Comparison of ENCODE assay signal across 22 mouse cellular contexts in the genomic region with DNA sequence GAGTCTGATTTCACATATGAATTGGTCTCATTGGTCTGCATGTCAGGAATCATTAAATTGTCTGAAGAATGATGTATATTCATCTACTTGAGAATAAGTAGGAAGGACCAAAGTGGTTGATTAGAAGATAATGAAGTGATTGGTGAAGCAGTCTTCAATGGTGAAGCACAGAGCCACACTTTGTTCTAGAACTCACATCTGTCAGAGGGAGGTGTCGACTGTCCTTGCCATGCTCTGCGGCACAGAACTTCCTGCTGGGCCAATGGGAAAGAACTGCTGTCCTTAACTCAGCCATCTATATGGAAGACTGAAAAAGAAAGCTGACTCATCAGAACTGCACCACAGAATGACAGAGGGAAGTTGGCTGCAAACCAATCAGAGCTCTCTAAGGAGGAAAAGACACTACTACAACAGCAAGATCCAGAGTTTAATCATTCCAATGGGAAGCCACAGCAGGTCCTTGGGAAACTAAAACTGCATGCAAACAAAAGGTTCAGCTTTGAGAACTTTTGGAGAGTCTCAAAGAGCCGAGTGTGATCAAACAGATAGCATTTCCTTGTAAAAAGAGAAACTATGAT.
DNase-seq lines count a peak whose midpoint lies in the region; ATAC-seq and TF ChIP-seq lines count a peak whose summit lies in the region.
"Had no signal": no experiment of that assay in that cellular context is flagged by ENCODE, and none has a peak within 500 bp of the region (broad histone marks: within the 10 kb centered on the region; RNA-seq: fewer than 3 reads in every experiment).

No protein-coding gene starts in this region.

- no peak for TF ChIP-seq CTCF in midbrain, postnatal 0 days (IDR thresholded peaks at IDR 0.05)

- no peak for ATAC-seq in forebrain, embryonic 14.5 days
- ATAC-seq in forebrain, embryonic 13.5 days, result no peak
- no peak for ATAC-seq in midbrain, embryonic 11.5 days (ENCODE audit: low FRiP score)
- ATAC-seq in midbrain, postnatal 0 days (ENCODE audit: low FRiP score), result no peak
- ATAC-seq: forebrain, postnatal 0 days; hindbrain, embryonic 16.5 days; inflammation-experienced regulatory T-cells, adult 6 months; intestine, postnatal 0 days had no signal

- no peaks in the 10 kb centered on the region for H3K27me3 ChIP-seq in forebrain, embryonic 14.5 days (replicated peaks; ENCODE audit: control insufficient read depth, insufficient read depth, low read length)
- no peaks in the 10 kb centered on the region for H3K27me3 ChIP-seq in forebrain, embryonic 13.5 days
- H3K27me3 ChIP-seq in midbrain, embryonic 11.5 days (ENCODE audit: control insufficient read depth, insufficient read depth, low read length), result peaks cover 20% of the 10 kb centered on the region
- H3K27me3 ChIP-seq in midbrain, postnatal 0 days (ENCODE audit: insufficient read depth, low read length), result no peaks in the 10 kb centered on the region
- H3K27me3 ChIP-seq: heart, embryonic 13.5 days; hindbrain, embryonic 12.5 days had no signal

- H3K4me3 ChIP-seq in forebrain, embryonic 14.5 days (ENCODE audit: low read depth, low read length), result no peak overlapping the region
- no peak overlapping the region for H3K4me3 ChIP-seq in forebrain, embryonic 13.5 days
- H3K4me3 ChIP-seq in midbrain, embryonic 11.5 days (ENCODE audit: low read depth, low read length), result no peak overlapping the region
- no peak overlapping the region for H3K4me3 ChIP-seq in midbrain, postnatal 0 days (ENCODE audit: low read depth, low read length)
- H3K4me3 ChIP-seq in ES-E14 (ENCODE audit: insufficient read depth in 1 of 2, low read depth in 1 of 2, low read length in 2 of 2, poor library complexity in 1 of 2, severe bottlenecking in 1 of 2), result no peak overlapping the region
- H3K4me3 ChIP-seq: heart, embryonic 13.5 days; hindbrain, embryonic 12.5 days had no signal

- intact Hi-C loops in heart, postnatal 25 days (cut with DNase I), result no loop called here

- H3K4me2 ChIP-seq in forebrain, embryonic 14.5 days (ENCODE audit: low read length), result no peak overlapping the region
- H3K4me2 ChIP-seq in forebrain, embryonic 13.5 days, result no peak overlapping the region
- H3K4me2 ChIP-seq in midbrain, embryonic 11.5 days, result no peak overlapping the region
- H3K4me2 ChIP-seq in midbrain, postnatal 0 days (ENCODE audit: low read depth, low read length, poor library complexity, severe bottlenecking), result no peak overlapping the region
- H3K4me2 ChIP-seq: heart, embryonic 13.5 days; hindbrain, embryonic 12.5 days had no signal

- H3K4me1 ChIP-seq in forebrain, embryonic 14.5 days (ENCODE audit: control insufficient read depth, insufficient read depth, low read length), result peaks cover 18% of the 10 kb centered on the region
- peaks cover 25% of the 10 kb centered on the region for H3K4me1 ChIP-seq in forebrain, embryonic 13.5 days
- H3K4me1 ChIP-seq in midbrain, embryonic 11.5 days (ENCODE audit: control insufficient read depth, insufficient read depth, low read length), result peaks cover 29% of the 10 kb centered on the region
- no peaks in the 10 kb centered on the region for H3K4me1 ChIP-seq in midbrain, postnatal 0 days (ENCODE audit: insufficient read depth, low read length)
- H3K4me1 ChIP-seq in ES-E14 (ENCODE audit: control insufficient read depth in 2 of 2, insufficient read depth in 2 of 2, low read length in 2 of 2, poor library complexity in 1 of 2), result no peaks in the 10 kb centered on the region
- H3K4me1 ChIP-seq: heart, embryonic 13.5 days had no signal

- H3K27ac ChIP-seq in forebrain, embryonic 14.5 days (ENCODE audit: low read depth, low read length), result no peak overlapping the region
- H3K27ac ChIP-seq in forebrain, embryonic 13.5 days, result no peak overlapping the region
- H3K27ac ChIP-seq in midbrain, embryonic 11.5 days (ENCODE audit: low read depth, low read length), result no peak overlapping the region
- no peak overlapping the region for H3K27ac ChIP-seq in midbrain, postnatal 0 days (ENCODE audit: low read depth, low read length)
- no peak overlapping the region for H3K27ac ChIP-seq in ES-E14 (ENCODE audit: insufficient read depth, low read depth, low read length, poor library complexity, severe bottlenecking)
- H3K27ac ChIP-seq: heart, embryonic 13.5 days had no signal

- peak; percentile 28 for DNase-seq in forebrain, embryonic 14.5 days (ENCODE audit: low spot score)
- peak; percentile 84 for DNase-seq in midbrain, embryonic 11.5 days (ENCODE audit: low spot score, missing footprints)
- no peak for DNase-seq in midbrain, postnatal 0 days (ENCODE audit: low spot score)
- DNase-seq in ES-E14 (ENCODE audit: low read depth, low spot score), result no peak
- peak; percentile 67 for DNase-seq in retina, embryonic 14.5 days (ENCODE audit: low spot score)
- DNase-seq in heart, postnatal 25 days (ENCODE audit: low spot score), result no peak
- no peak for DNase-seq in left cerebral cortex, adult 9 months (ENCODE audit: low spot score in 2 of 2)
- DNase-seq: adrenal gland, adult 2 months; adrenal gland, postnatal 36 days; cerebellum, adult 11-12 months; cerebellum, adult 9-10 months; cerebellum, postnatal 25 days; forebrain, postnatal 0 days; gastrocnemius, postnatal 36 days; heart, adult 11 months; heart, postnatal 4 days had no signal

- in situ Hi-C loops in ES-E14 (cut with MboI; ENCODE audit: low sequenced_read_pairs in 2 of 2, unreplicated experiment in 2 of 2), result no loop called here

- 76% methylated on average over 3 of the region's 3 CpGs for WGBS in forebrain, embryonic 14.5 days
- WGBS in forebrain, embryonic 13.5 days, result 82% methylated on average over 3 of the region's 3 CpGs
- WGBS in midbrain, embryonic 11.5 days, result 58% methylated on average over 3 of the region's 3 CpGs
- WGBS in midbrain, postnatal 0 days, result 42% methylated on average over 3 of the region's 3 CpGs

- H3K9me3 ChIP-seq in forebrain, embryonic 14.5 days (replicated peaks; ENCODE audit: control insufficient read depth, low read length), result no peaks in the 10 kb centered on the region
- no peaks in the 10 kb centered on the region for H3K9me3 ChIP-seq in forebrain, embryonic 13.5 days (replicated peaks)
- no peaks in the 10 kb centered on the region for H3K9me3 ChIP-seq in midbrain, embryonic 11.5 days (ENCODE audit: control insufficient read depth, low read length)
- no peaks in the 10 kb centered on the region for H3K9me3 ChIP-seq in midbrain, postnatal 0 days (ENCODE audit: low read length)
- H3K9me3 ChIP-seq in ES-E14 (ENCODE audit: control insufficient read depth, insufficient read depth, low read depth, low read length), result no peaks in the 10 kb centered on the region
- H3K9me3 ChIP-seq: heart, embryonic 13.5 days; hindbrain, embryonic 12.5 days had no signal

- H3K9ac ChIP-seq in forebrain, embryonic 14.5 days (ENCODE audit: low read length), result no peak overlapping the region
- H3K9ac ChIP-seq in forebrain, embryonic 13.5 days, result no peak overlapping the region
- no peak overlapping the region for H3K9ac ChIP-seq in midbrain, embryonic 11.5 days (ENCODE audit: low read length)
- H3K9ac ChIP-seq in midbrain, postnatal 0 days (replicated peaks; ENCODE audit: low read length, poor library complexity, severe bottlenecking), result no peak overlapping the region
- no peak overlapping the region for H3K9ac ChIP-seq in ES-E14 (ENCODE audit: insufficient read depth, low read depth, low read length, poor library complexity, severe bottlenecking)
- H3K9ac ChIP-seq: forebrain, postnatal 0 days; heart, embryonic 13.5 days; hindbrain, embryonic 12.5 days had no signal

- no peaks in the 10 kb centered on the region for H3K36me3 ChIP-seq in forebrain, embryonic 14.5 days (ENCODE audit: control insufficient read depth, insufficient read depth, low read length)
- no peaks in the 10 kb centered on the region for H3K36me3 ChIP-seq in forebrain, embryonic 13.5 days (ENCODE audit: poor library complexity, severe bottlenecking)
- H3K36me3 ChIP-seq in midbrain, embryonic 11.5 days (ENCODE audit: control insufficient read depth, insufficient read depth, low read length), result no peaks in the 10 kb centered on the region
- H3K36me3 ChIP-seq in midbrain, postnatal 0 days (ENCODE audit: insufficient read depth, low read length), result no peaks in the 10 kb centered on the region
- H3K36me3 ChIP-seq in ES-E14 (ENCODE audit: control insufficient read depth, insufficient read depth, low read length, poor library complexity, severe bottlenecking), result no peaks in the 10 kb centered on the region
- H3K36me3 ChIP-seq: heart, embryonic 13.5 days; hindbrain, embryonic 12.5 days had no signal

TF ChIP-seq in ES-E14, 5 proteins besides CTCF, POLR2A, EP300 and RAD21:
- TF ChIP-seq MAFK (IDR thresholded peaks at IDR 0.05; ENCODE audit: insufficient read depth, low read depth, low read length) (peak; percentile 71), ZNF384 (IDR thresholded peaks at IDR 0.05; ENCODE audit: low read depth, low read length) (no peak)
TF ChIP-seq in ES-E14: peak in this region for 1.

Comparison
In these comparisons a context has a peak if more than half of its experiments do, and no peak if none do; other contexts are left out.
1. DNase-seq: peak in forebrain, embryonic 14.5 days (single experiment), midbrain, embryonic 11.5 days (single experiment) and retina, embryonic 14.5 days (single experiment); none in midbrain, postnatal 0 days (single experiment), ES-E14 (single experiment), heart, postnatal 25 days (single experiment) and left cerebral cortex, adult 9 months (0 of 2).